Mouse (Mus musculus) megakaryocyte-erythroid progenitor cell, adult 5-6 weeks (primary cell): ENCODE results near the gene Uhrf1. TPM values are rescaled to one million over a fixed set of nuclear protein-coding genes. Genes with fewer than 3 reads are reported as not detected.

Experiments used
- ATAC-seq: replicated peaks from 2 replicates; pipeline ENCODE4 v1.8.0; 2016; ENCODE audit warnings: mild to moderate bottlenecking, inconsistent platforms; ENCODE audit not compliant: severe bottlenecking, poor library complexity, low FRiP score, low TSS enrichment
- total RNA-seq, 2 experiments: library from RNA; stranded (forward) in 1 of 2; stranded (reverse) in 1 of 2; fragments of 200-1000, 215-1000 nt in 1 of 2; fragments of >200 nt in 1 of 2; fragmentation: Nextera tagmentation in 1 of 2; gene quantifications; 2 replicates each; pipeline ENCODE4 v1.2.3; 2014 to 2017

The Uhrf1 gene
- total RNA-seq, 2 experiments from 2014 or later, result 151 to 161 TPM

DNA sequence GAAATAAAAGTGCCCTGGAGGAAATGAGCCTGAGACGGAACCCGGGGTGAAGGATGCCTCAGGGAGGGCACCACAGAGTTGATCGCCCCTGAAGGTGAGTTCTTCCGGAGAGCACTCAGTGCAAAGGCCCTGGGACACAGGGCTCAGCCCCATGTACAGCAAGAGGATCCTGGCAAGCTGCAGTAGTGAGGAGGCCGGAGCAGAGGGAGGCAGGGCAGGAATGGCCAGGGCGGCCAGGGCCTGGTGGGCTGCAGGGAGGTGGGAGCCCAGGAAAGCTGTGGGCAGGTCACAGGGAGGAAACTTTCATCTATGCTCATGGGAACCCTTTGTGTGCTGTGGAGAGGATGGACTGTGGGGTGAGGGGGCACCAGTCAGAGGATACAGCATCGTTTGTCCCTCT lies 29.6 kb upstream of the Uhrf1 start:
- ATAC-seq, result no peak

DNA sequence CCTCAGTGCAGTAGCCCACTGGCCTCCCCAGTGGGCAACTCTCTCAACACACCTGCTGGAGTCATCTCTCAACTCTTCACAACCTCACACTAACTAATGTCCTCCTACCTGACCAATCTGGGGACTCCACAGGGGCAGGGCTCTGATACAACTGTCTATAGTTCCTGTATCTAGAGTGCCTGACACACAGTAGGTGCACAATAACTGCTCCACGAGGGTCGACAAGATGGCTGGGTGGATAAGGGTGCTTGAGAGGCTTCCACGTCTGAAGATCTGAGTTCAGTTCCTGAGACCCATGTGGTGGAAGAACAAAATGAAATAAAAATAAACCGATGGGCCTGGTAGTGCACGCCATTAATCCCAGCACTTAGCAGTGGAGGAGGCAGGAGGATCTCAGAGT lies 29.1 kb upstream of the Uhrf1 start:
- ATAC-seq, result no peak

DNA sequence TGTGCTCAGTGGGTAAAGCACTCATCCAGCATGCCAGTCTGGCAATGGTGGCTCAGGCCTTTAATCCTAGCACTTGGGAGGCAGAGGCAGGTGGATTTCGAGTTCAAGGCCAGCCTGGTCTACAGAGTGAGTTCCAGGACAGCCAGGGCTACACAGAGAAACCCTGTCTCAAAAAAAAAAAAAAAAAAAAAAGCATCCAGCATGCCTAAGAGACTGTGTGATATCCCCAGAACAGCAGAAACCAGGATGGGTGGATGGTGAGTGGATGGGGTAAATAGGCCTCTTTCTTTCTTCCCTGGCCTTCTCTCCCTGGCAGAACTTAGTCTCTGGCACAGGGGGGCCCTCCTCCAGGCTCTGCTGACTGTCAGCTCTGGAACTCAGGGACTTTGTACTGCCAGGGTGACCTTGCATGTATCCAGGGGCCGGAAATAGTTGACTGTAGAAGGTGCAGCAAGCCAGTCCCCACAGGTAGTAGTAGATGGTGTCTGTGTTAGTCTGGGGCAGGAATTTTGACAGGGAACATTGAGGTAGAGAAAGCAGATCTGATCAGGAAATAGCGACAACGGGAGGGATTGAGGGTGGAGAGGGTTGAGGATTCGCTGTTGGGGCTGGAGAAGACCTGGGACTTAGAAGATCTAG lies 27.2 kb upstream of the Uhrf1 start:
- no peak for ATAC-seq

DNA sequence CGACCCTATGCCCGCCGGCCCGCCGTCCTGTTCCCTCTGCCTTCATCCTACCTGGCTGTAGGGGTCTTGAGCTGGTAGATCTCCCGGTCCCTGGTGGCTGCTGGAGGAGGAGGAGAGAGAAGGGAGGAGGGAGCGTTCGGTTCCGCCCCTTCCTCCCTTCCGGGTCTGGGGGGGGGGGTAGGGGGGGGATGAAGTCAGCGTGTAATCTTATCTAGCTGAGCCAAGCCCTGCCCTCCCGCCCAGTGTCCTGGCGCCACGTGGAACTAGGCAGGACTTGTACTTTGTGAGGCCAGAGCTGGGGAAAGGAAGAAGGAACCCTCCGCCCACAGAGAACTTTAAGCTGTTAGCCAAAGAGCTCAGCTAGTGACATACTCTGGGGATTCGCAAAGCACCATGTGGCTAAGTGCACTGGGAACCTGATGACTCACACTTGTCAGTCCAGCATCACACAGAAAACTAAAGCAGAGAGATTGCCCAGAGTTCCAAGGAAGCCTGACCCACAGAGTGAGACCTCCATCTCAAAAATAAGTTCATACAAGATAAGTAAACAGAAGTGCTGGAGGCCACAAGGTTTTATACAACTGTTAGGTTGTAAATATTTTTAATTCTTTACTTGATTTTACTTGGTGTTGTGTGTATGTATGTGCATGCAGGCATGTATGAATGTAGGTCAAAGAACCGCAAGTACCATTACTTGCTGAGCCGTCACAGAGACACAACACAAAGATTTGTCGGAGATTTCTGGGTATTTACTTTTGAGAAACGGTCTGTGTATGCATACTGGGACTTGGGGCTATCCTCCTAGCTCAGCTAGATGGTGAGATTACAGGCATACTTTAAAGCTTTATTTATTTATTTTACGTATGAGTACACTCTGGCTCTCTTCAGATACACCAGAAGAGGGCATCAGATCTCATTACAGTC lies 26.2 kb upstream of the Uhrf1 start, which contains the start of gene Ticam1:
Gene Ticam1, minus strand, starts transcription at position 144 of the 924 bp plus-strand sequence.
- peak; percentile 82 for ATAC-seq

DNA sequence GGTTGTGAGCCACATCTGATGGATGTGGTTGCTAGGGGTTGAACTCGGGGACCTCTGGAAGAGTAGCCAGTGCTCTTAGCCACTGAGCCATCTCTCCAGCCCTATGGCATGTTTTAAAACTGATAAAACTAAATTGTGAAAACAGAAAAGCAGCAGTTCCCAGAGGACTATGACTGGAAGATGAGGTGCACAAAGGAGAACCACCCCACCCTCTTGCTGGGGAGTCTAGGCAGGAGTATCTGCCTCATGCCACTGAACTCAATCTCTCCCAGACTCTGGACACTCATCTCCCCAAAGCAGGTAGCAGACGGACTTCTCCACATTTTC lies 25.6 kb upstream of the Uhrf1 start:
- ATAC-seq, result no peak

DNA sequence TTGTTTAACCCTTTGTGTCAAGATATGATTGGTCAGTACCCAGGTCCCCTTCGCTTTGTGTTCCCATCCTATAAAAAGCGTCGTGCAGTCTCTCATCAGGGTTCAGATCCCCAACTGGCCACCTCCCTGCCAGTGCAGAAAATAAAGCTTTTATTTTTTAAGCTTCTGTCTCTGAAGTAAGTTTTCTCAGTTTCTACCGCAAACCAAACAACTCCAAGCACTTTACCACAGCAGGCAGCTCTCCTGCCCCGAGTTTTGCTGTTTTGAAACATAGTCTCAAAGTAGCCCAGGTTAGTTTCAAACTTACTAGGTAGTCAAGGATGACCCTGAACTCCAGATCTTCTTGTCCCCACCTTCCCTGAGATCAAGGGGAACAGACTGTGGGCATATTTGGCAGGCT lies 24.8 kb upstream of the Uhrf1 start:
- no peak for ATAC-seq

DNA sequence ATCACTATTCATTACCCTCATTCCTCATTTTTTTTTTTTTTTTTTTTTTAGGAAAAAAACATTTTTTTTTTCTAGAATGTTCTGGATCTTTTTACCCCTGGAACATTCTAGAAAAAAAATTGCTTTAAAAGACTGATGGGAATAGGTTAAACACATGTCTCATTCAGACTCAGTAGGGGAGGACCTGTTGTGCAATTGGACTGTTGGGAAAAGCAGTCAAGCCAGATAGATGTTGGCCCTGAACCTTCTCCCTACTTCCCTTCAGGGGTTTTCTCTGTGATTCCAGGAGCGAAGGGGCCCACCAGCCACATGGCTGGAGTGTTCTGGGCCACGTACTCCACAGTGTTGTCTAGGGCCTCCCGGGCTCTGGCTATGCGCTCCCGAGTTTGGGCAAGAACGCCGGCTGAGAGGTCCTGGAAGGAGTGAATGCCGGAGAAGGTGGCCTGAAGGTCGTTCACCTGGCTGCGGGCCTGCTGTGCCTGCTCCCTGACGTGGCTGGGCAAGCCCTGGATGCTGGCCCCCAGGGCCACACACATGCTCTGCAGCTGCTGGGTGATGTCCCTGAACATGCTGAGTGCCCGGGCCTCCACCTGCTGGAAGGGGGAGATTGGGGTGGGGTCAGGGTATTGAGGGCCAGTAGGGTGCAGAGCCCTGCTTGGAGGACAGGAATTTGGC lies 23.5 kb upstream of the Uhrf1 start:
- ATAC-seq, result no peak

DNA sequence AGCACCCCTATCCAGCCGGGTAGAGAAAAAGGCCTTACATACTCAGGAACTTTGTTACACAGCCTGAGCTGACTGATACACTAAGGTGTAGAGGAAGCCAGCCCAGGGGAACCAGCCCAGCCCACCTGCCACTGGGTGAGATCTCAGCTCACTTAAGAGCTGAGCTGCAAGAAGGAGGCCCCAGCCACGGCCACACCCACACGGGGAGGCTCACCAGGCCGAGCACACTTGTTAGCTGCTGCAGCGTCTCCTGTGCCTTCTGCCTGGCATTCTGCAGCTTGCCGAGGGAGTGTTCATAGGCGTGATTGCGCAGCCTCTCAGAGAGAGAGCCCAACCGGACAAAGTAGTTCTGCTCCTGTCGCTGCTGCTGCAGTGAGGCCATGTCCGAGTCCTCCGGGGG lies 21.9 kb upstream of the Uhrf1 start:
- ATAC-seq, result no peak

DNA sequence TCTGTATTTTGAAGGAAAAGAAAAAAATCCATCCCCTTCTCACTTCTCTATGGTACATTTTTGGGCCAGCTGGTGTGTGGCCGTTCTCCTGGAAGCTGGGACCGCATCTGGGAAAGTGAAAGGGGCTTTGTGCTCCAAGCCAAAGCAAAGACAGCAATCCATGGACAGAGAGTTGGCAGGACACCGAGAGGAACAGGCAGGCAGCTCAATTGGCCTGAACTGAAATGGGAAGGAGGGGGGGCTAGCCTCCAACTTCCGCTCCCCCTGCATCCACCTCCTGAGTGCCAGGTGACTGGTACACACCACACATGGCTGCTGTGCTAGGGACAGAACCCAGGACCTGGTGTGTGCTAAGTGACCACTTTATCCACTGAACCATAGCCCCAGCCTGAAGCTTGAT lies 20.3 kb upstream of the Uhrf1 start:
- no peak for ATAC-seq

DNA sequence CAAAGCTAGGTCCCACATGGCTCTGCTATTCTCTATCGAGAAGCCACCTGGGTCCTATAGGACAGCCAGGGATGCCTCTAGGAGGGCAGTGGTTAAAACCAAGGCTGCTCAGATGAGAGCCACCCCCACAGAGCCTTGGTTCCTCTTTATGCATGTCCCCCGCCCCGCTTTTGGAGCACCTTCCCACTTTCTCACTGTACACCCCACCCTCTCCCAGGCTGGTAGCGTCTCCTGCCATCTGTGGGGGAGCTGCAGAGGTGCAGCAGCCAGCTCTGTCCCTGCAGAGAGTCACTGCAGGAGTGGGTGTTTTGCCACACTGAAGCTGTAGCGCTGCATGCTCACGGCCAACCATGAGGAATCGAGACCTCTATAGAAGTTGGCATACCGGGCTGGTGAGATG lies 19.8 kb upstream of the Uhrf1 start:
- ATAC-seq, result no peak

DNA sequence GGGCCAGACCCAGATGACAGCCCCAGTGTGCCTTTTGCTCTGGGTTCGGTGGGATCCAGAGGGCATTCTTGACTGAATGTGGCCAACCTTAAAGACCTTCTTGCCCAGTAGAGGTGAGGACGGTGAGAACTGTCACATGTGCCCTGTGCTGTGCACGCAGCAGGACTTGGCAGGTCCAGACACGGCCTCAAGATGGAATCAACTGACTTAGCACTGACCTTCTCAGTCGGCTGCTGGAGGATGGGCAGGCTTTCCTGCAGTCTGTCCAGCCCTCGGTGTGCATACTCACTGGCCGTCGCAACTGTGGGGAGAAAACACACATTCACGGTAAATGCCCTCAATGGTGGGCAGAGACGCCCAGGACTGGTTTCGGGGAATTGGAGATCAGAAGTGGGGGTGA lies 17.1 kb upstream of the Uhrf1 start:
- ATAC-seq, result no peak

DNA sequence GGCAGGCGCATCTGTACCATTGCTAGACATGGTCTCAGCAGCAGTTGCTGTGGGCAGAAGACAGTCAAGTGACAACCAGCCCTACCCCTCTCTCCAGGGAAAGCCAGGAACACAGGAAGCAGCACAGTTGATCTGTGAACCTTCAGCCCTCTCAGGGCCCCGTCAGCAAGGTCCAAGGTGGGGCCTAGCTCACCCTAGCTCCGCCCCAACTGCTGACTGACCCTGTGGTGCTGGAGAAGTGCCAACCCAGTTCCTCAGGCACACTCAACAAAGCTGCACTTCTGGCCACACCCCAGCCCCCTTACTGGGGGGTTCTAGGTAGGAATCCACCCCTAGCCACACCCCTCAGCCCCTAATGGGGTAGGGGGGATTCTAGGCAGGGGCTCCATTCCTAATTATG lies 15.3 kb upstream of the Uhrf1 start:
- ATAC-seq, result no peak

DNA sequence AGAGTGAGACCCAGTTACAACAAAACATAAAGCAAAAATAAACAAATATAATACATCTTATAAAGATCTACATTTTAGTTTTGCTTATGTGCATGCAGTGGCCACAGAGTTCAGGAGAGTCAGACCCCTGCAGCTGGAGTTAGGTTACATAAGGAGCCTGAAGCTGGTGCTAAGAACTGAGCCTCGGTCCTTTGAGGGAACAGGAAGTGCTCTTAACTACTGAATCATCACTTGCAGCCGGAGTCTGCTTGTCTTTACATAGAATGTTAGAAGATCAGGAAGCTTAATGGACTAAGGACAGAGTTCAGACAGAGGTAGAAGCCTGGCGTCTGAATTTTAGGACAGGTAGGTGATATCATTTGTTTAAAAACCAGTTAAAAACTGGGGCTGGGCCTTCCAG lies 14.3 kb upstream of the Uhrf1 start:
- no peak for ATAC-seq

DNA sequence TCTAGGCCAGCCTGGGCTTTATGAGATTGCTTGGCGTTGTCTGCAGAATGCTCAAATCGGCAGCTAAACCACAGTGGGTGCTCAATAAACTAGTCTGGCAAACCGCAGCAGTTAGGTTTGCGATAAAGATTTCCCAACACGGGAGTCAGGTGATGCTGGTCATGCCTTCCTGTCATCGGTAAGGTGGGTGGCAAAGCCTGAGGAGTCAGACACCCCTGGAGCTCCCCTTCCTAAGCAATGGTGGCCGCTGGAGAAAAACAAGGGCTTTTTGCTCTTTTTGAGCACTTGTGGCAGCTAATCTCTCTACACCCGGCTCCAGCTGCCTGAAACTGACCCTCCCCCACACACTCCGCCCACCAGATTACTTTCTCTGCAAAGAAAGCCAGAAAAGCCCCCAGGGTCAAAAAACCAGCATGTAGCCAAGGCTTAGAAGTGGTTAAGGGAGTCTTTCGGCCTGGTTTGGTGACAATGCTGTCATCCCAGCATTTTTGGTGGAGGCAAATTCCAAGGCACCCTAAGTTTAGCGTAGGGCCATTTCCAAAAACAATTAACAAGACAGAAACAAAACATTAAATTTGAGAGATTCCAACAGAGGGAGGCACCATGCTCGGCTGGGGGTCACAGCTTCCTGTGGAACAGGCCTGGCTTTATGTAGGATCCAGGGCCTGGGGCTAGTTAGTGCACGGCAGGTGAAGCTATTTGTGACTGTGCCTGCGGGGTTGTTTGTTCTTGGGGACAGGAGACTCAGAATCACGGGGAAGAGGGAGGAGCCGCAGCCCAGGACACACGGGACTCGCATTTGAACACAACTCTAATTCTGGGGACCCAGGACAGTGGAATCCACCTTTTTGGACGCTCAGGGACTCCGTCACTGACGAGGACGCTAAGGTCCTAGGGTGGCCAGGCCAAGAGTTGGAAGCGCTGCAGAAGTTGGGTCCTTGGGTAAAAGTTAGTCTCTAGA lies 13.5 kb upstream of the Uhrf1 start:
- peak; percentile 42 for ATAC-seq

DNA sequence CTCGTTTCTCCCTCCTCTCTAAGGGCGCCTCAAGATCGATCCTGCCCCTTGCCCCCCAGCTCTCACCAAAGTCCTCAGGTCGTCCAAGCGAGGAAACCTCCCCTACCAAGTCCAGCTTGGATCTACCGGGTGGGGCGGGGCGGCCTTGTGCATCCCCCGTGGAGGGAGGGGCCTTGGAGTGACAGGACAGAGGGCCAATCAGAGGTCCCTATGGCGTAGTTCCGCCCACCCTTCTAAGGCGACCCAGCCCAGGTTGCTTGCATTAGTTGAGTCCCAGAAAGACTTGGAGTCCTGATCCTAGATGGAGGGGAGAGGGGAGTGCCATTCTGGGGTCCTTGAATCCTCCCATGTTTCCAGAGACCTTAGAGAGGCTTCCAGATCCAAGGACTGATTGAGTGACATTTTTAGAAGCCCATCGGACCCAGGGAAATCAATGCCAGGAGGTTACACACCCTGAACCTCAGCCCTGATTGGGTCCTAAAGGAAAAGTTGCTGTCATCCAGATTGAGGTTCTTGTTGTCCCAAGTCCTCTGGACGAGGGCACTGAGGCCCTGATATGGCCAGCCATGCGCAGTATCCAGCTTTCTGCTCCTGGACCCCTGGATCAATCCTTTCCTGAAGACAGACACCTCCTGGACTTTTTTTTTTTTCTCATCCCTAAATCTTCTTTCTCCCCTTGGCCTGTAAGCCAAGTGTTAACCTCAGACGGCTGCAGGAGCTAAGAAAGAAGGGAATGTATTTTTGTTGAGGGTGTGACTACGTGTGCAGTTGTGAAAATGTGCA lies 12.5 kb upstream of the Uhrf1 start:
- ATAC-seq, result peak; percentile 71

DNA sequence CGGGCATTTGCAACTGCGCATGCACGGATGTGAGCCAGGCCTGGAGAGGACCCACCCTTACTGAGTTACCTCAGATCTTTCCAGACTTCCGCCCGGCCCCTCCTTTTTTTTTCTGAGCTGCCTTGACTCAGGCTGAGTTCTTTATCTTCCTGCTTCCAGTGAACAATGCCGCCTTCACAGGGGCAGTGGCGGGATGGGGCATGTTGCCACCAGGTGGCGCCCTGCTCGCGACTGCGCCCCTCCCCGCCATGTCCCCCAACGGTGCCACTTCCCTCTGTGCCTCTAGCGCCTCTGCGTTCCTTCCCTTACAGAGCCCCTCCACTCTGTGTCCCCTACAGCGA lies 12.0 kb upstream of the Uhrf1 start:
- peak; percentile 76 for ATAC-seq

DNA sequence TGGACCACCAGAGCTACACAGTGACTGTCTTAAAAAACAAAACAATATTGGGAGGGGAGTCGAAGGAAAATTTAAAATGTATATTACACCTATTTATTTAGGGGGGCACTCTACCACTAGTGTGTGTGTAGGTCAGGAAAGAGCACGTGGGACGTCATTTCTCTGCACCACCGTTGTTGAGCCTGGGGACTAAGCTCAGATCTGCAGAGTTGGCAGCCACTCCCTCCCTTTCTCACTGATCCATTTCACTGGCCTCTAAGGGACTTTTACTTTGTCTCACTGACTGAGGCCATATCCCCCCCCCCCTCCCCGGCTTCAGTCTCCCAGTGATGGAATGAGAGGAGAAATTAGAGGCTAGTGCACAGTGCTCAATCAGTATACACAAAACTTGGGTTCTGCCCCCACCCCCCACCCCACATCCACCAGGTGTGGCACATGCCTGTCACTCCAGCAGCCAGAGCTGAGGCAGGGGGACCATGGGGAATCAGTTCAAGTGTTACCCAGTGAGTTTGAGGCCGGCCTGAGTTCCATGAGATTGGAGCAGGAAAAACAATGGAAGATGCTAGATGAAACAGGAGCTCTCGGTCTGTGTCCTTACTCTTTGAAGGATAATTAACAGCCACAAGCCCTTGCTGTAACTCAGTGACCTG lies 11.2 kb upstream of the Uhrf1 start:
- ATAC-seq, result no peak

DNA sequence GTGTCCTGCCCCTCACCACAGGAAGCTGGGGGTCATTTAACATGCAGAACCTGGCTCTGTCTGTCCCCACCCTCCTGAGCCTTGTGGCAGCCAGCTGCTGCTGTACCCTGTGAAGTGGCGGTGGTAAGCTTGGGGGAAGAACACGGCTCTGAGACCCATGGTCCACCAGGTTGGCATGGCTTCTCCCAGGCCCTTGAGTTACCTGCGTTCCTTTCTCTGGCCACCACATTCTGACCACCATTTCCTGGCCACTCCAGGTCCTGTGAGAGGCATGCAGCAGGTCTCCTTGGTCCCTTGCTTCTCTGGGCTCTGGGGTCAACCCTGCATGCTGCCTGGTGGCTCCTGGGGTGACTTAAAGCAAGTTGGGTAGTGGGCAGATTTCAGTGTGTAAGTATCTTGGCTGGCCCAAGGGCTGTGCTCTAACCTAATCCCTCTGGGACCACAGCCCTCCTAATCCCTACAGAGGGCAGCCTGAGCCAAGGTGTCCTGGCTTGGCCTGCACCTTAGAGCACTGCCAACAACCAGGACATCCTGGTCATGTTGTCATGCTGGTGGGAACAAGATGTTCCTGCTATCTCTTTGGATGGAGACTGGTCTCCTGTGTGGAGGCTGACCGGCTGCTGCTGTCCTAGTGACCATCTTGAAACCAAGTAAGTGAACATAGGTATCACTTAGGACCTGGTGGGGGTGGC lies 10.4 kb upstream of the Uhrf1 start, which contains the start of gene Plin3:
Gene Plin3, minus strand, starts transcription at position 343 of the 692 bp plus-strand sequence.
- no peak for ATAC-seq
